Mouse (Mus musculus) small intestine, adult 2 months (tissue): Measurements from ENCODE around the gene Mettl27. TPM values are rescaled to one million over a fixed set of nuclear protein-coding genes. Genes with fewer than 3 reads are reported as not detected.

Experiments
- H3K27ac ChIP-seq: fragments of 200-500 bp; 2 replicates; pipeline ENCODE4 v1.5.1; 2012; ENCODE audit warnings: low read depth, low read length, control low read depth, inconsistent platforms; ENCODE audit not compliant: insufficient read depth
- H3K27me3 ChIP-seq: fragments of 200-500 bp; 2 replicates; pipeline ENCODE4 v1.6.1; 2012; ENCODE audit warnings: mild to moderate bottlenecking, moderate library complexity, low read length, inconsistent platforms; ENCODE audit not compliant: control insufficient read depth, insufficient read depth
- H3K36me3 ChIP-seq: fragments of 200-500 bp; 2 replicates; pipeline ENCODE4 v1.6.1; 2012; ENCODE audit warnings: mild to moderate bottlenecking, low read length, control low read depth, inconsistent platforms; ENCODE audit not compliant: control insufficient read depth, insufficient read depth
- H3K4me1 ChIP-seq: fragments of 200-500 bp; 2 replicates; pipeline ENCODE4 v1.6.1; 2012; ENCODE audit warnings: low read length, inconsistent platforms, mixed read lengths; ENCODE audit not compliant: control insufficient read depth, insufficient read depth, insufficient read length
- H3K4me3 ChIP-seq: fragments of 200-500 bp; 2 replicates; pipeline ENCODE4 v1.5.1; 2012; ENCODE audit warnings: low read depth, mild to moderate bottlenecking, control low read depth, inconsistent platforms, low read length, moderate library complexity
- CTCF ChIP-seq: fragments of 200-500 bp; IDR thresholded peaks from 2 replicates; pipeline ENCODE4 v1.5.1; 2012; ENCODE audit warnings: low read depth, mild to moderate bottlenecking, control low read depth, inconsistent platforms, low read length, moderate library complexity, mixed read lengths; ENCODE audit not compliant: insufficient replicate concordance, insufficient read length; ENCODE audit errors: extremely low read depth
- POLR2A ChIP-seq: fragments of 200-500 bp; IDR thresholded peaks from 2 replicates; pipeline ENCODE4 v1.6.1; 2012; ENCODE audit warnings: low read depth, mild to moderate bottlenecking, control low read depth, inconsistent platforms, low read length, moderate library complexity
- WGBS: fragments of 180-500 bp; shearing (Covaris S2); methylation state at CpG from one replicate; pipeline ENCODE4 v1.1.7; 2018; 5-methylcytosine and 5-hydroxymethylcytosine counted together
- polyA plus RNA-seq: library from polyadenylated mRNA; depleted of rRNA; stranded (reverse); fragments of >200 nt; gene quantifications from 2 replicates; pipeline ENCODE4 v1.2.3, GENCODE M21; 2012

Mettl27 gene
- polyA plus RNA-seq, 1 experiment, result 21.4 TPM

DNA sequence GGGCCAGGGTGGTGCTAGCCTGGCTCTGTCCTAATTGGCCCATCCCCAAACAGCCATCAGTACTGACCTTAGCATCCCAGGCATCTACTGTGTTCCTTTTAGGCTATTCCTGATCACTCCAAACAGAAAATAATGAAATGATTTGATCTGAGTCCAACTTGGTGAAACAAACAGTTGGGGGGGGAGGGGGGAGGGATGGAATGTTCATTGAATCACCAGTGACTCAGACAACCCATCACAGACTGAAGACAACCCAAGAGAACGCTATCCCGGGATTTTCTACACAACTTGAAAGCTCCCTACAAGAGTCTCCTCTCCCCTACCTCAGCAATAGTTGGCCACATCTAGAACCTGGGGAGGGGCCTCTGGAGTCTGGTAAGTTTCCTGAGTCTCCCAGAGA is 20.3 kb upstream of the Mettl27 start:
- no peaks in the 10 kb centered on the region for H3K27me3 ChIP-seq

DNA sequence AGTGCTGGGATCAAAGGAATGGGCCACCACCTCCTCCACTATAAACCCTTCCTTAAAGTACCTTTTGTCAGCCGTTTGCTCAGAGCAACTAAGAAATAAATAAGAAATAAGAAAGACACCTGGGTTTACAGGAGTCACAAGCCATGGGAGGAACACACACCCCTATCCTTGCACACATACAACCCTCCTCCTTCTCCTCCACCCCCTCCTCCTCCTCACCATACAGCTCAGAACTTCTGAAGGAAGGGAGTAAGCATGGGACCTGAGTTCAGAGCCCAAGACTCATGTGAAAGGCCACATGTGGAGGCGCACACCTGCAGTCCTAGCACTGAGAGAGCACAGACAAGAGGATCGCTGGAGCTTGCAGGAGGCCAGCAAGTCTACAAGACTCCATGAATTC is 18.8 kb upstream of the Mettl27 start:
- no peak overlapping the region for H3K4me3 ChIP-seq
- H3K36me3 ChIP-seq, result no peaks in the 10 kb centered on the region
- TF ChIP-seq CTCF (no peak), POLR2A (no peak)
- no peaks in the 10 kb centered on the region for H3K27me3 ChIP-seq
- H3K27ac ChIP-seq, result no peak overlapping the region
- H3K4me1 ChIP-seq, result no peaks in the 10 kb centered on the region; the same call in 1 of the 2 replicates
- 65% methylated on average over 3 of the region's 3 CpGs for WGBS

More for the DNA sequence above, 20.3 kb upstream of the Mettl27 start:
- Histone ChIP-seq H3K27ac (no peak overlapping the region), H3K4me1 (no peaks in the 10 kb centered on the region; the same call in 1 of the 2 replicates), H3K36me3 (no peaks in the 10 kb centered on the region), H3K4me3 (no peak overlapping the region)
- 86% methylated on average over 2 of the region's 2 CpGs for WGBS
- TF ChIP-seq CTCF, result no peak
- no peak for TF ChIP-seq POLR2A

DNA sequence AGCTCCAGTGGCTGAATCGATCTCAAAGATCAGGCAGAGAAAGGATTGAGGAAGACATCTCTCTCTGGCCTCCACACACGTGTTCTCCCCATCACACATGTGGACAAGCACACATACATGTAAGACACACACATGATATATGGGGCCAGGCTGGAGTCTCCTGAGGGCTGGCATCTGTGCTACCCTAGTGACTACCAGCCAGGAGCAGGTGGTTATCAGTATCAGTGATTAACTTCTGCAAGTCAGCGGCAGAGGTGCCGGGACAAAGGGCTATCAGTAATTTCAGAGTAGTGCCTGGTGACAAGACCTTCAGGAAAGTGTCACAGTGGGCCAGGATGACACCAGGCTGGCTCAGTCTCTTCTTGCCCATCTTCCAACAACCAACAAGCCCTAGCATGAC is 18.4 kb upstream of the Mettl27 start:
- no peaks in the 10 kb centered on the region; the same call in 1 of the 2 replicates for H3K4me1 ChIP-seq
- H3K4me3 ChIP-seq, result no peak overlapping the region
- 51% methylated on average over 4 of the region's 4 CpGs for WGBS
- no peak overlapping the region for H3K27ac ChIP-seq
- no peaks in the 10 kb centered on the region for H3K36me3 ChIP-seq
- TF ChIP-seq CTCF, result no peak
- no peak for TF ChIP-seq POLR2A
- no peaks in the 10 kb centered on the region for H3K27me3 ChIP-seq

GRCm38 (mm10) chr5:134914510-134914909 is 17.7 kb upstream of the Mettl27 start:
- H3K4me3 ChIP-seq, result no peak overlapping the region
- H3K36me3 ChIP-seq, result no peaks in the 10 kb centered on the region
- WGBS, result 72% methylated on average over 8 of the region's 8 CpGs
- no peak overlapping the region for H3K27ac ChIP-seq
- no peak for TF ChIP-seq CTCF
- no peak for TF ChIP-seq POLR2A
- H3K4me1 ChIP-seq, result no peaks in the 10 kb centered on the region
- H3K27me3 ChIP-seq, result no peaks in the 10 kb centered on the region

GRCm38 (mm10) chr5:134915311-134915710 is 16.9 kb upstream of the Mettl27 start, which contains the start of gene Cldn13:
Gene Cldn13 (minus strand): TSS chr5:134915526.
- WGBS, result 72% methylated on average over 8 of the region's 8 CpGs
- Histone ChIP-seq H3K27me3 (no peaks in the 10 kb centered on the region), H3K4me3 (no peak within 1 kb of the TSS)

GRCm38 (mm10) chr5:134918071-134918832 is 13.9 kb upstream of the Mettl27 start:
- H3K27me3 ChIP-seq, result no peaks in the 10 kb centered on the region
- no peaks in the 10 kb centered on the region for H3K4me1 ChIP-seq
- TF ChIP-seq CTCF, result peak; percentile 73; the same call in 1 of the 2 replicates
- no peak for TF ChIP-seq POLR2A
- WGBS, result 43% methylated on average over 16 of the region's 16 CpGs
- no peaks in the 10 kb centered on the region for H3K36me3 ChIP-seq
- no peak overlapping the region for H3K4me3 ChIP-seq
- H3K27ac ChIP-seq, result no peak overlapping the region

More at GRCm38 (mm10) chr5:134915311-134915710, 16.9 kb upstream of the Mettl27 start, which contains the start of gene Cldn13:
- TF ChIP-seq POLR2A, result no peak
- no peak for TF ChIP-seq CTCF
- Histone ChIP-seq H3K36me3 (no peaks in the 10 kb centered on the region), H3K27ac (no peak within 1 kb of the TSS), H3K4me1 (no peaks in the 10 kb centered on the region)

DNA sequence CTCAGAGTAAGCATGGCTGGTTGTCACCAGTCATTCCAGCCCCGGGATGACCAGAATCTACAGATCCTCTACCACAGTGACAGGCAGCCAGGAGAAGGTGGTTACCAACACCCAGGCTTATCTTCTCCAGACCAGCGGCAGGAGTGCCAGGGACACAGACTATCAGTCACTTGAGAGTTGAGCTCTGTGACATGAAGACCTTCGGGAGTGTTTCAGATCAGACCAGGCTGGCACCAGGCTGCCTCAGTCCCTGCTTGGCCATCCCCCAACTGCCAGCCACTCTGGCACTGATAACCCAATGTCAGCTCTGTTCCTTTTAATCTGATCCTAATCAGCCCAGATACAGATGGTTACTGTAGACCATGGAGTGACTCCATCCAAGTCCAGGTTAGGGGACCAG is 13.1 kb upstream of the Mettl27 start:
- TF ChIP-seq POLR2A (no peak), CTCF (no peak)
- Histone ChIP-seq H3K36me3 (no peaks in the 10 kb centered on the region), H3K27ac (no peak overlapping the region), H3K4me1 (no peaks in the 10 kb centered on the region), H3K27me3 (no peaks in the 10 kb centered on the region), H3K4me3 (no peak overlapping the region)
- WGBS, result 80% methylated on average over 3 of the region's 3 CpGs
